Comparison of ENCODE assay signal across 18 mouse cellular contexts in genomic region chr17:82636459-82637189, GRCm38 (mm10).
DNase-seq lines count a peak whose midpoint lies in the region; ATAC-seq and TF ChIP-seq lines count a peak whose summit lies in the region.
"Had no signal": no experiment of that assay in that cellular context is flagged by ENCODE, and none has a peak within 500 bp of the region (broad histone marks: within the 10 kb centered on the region; RNA-seq: fewer than 3 reads in every experiment).

No protein-coding gene starts in this region.

- no peak for TF ChIP-seq POLR2A in kidney, adult 2 months (IDR thresholded peaks at IDR 0.05; ENCODE audit: low read depth, low read length)

- no peak for ATAC-seq in kidney, postnatal 0 days (replicated peaks; ENCODE audit: low FRiP score, low read depth)
- ATAC-seq in megakaryocyte, adult 5-6 weeks (ENCODE audit: poor library complexity, severe bottlenecking), result no peak
- ATAC-seq: forebrain, embryonic 15.5 days had no signal

- H3K9ac ChIP-seq in kidney, postnatal 0 days (ENCODE audit: low read depth, low read length), result no peak overlapping the region
- H3K9ac ChIP-seq: embryonic facial prominence, embryonic 12.5 days; forebrain, embryonic 15.5 days; heart, embryonic 13.5 days had no signal

- WGBS in kidney, adult 2 months, result 46% methylated on average over 1 of the region's 1 CpGs
- WGBS in kidney, postnatal 0 days, result 38% methylated on average over 1 of the region's 1 CpGs

- no peak overlapping the region for H3K4me3 ChIP-seq in kidney, adult 2 months (ENCODE audit: insufficient read depth, low read depth, low read length)
- no peak overlapping the region for H3K4me3 ChIP-seq in kidney, postnatal 0 days (replicated peaks; ENCODE audit: low read depth, low read length)
- H3K4me3 ChIP-seq: embryonic facial prominence, embryonic 12.5 days; forebrain, embryonic 15.5 days; heart, embryonic 13.5 days had no signal

- peak overlapping the region; percentile 26; the same call in 1 of the 2 replicates for H3K27ac ChIP-seq in kidney, adult 2 months (ENCODE audit: insufficient read depth, low read depth, low read length)
- H3K27ac ChIP-seq in kidney, postnatal 0 days, result no peak overlapping the region
- H3K27ac ChIP-seq: embryonic facial prominence, embryonic 12.5 days; forebrain, embryonic 15.5 days; heart, embryonic 13.5 days had no signal

- no peak for DNase-seq in kidney, adult 2 months
- DNase-seq in kidney, postnatal 25 days, result no peak
- DNase-seq in kidney, postnatal 0 days (ENCODE audit: low spot score), result peak; percentile 78
- no peak for DNase-seq in kidney, adult 9 months
- peak; percentile 0 for DNase-seq in lung, postnatal 25 days (ENCODE audit: low spot score)
- no peak for DNase-seq in lung, adult 18-20 months
- DNase-seq: adrenal gland, adult 2 months; adrenal gland, postnatal 25 days; cerebellum, adult 18-20 months; cerebellum, adult 9-11 months; cerebellum, postnatal 36 days; gastrocnemius, postnatal 36 days; heart, adult 11 months; heart, postnatal 36 days had no signal

- H3K9me3 ChIP-seq in kidney, postnatal 0 days (replicated peaks; ENCODE audit: low read length), result no peaks in the 10 kb centered on the region
- H3K9me3 ChIP-seq: embryonic facial prominence, embryonic 12.5 days; forebrain, embryonic 15.5 days; heart, embryonic 13.5 days had no signal

- no peaks in the 10 kb centered on the region for H3K36me3 ChIP-seq in kidney, adult 2 months (ENCODE audit: control insufficient read depth, insufficient read depth, low read length)
- no peaks in the 10 kb centered on the region for H3K36me3 ChIP-seq in kidney, postnatal 0 days (ENCODE audit: insufficient read depth, low read length)
- H3K36me3 ChIP-seq: embryonic facial prominence, embryonic 12.5 days; forebrain, embryonic 15.5 days; heart, embryonic 13.5 days had no signal

- H3K4me2 ChIP-seq in kidney, postnatal 0 days (ENCODE audit: low read length), result no peak overlapping the region
- H3K4me2 ChIP-seq: embryonic facial prominence, embryonic 12.5 days; forebrain, embryonic 15.5 days; heart, embryonic 13.5 days had no signal

- no peaks in the 10 kb centered on the region for H3K4me1 ChIP-seq in kidney, adult 2 months (ENCODE audit: control insufficient read depth, insufficient read depth, low read length)
- no peaks in the 10 kb centered on the region for H3K4me1 ChIP-seq in kidney, postnatal 0 days (replicated peaks; ENCODE audit: insufficient read depth, low read length)
- H3K4me1 ChIP-seq: embryonic facial prominence, embryonic 12.5 days; forebrain, embryonic 15.5 days; heart, embryonic 13.5 days had no signal

- no peak for TF ChIP-seq CTCF in kidney, adult 2 months (conservative IDR thresholded peaks at IDR 0.05; ENCODE audit: insufficient read depth, insufficient read length, low read depth, low read length)
- TF ChIP-seq CTCF in kidney, postnatal 0 days (IDR thresholded peaks at IDR 0.05; ENCODE audit: low read depth), result no peak

- H3K27me3 ChIP-seq in kidney, adult 2 months (replicated peaks; ENCODE audit: control insufficient read depth, insufficient read depth, low read length), result no peaks in the 10 kb centered on the region
- H3K27me3 ChIP-seq in kidney, postnatal 0 days (ENCODE audit: insufficient read depth, low read length), result no peaks in the 10 kb centered on the region
- H3K27me3 ChIP-seq: embryonic facial prominence, embryonic 12.5 days; forebrain, embryonic 15.5 days; heart, embryonic 13.5 days had no signal

Comparison
In these comparisons a context has a peak if more than half of its experiments do, and no peak if none do; other contexts are left out.
1. DNase-seq: peak in kidney, postnatal 0 days (single experiment) and lung, postnatal 25 days (single experiment); none in kidney, adult 2 months (single experiment), kidney, postnatal 25 days (0 of 2), kidney, adult 9 months (single experiment) and lung, adult 18-20 months (0 of 2).